Mouse (Mus musculus) heart, embryonic 16.5 days (tissue): ENCODE measurements at regions not wholly inside any gene's neighbourhood (a gene's known extent, or its start where the extent isn't known, plus 50 kb on each side); places are given as distances from the start of the nearest gene placed in this dataset.

Source experiments
- ATAC-seq: fragments of 200-750 bp; cut with Nextera tagmentation; replicated peaks from 2 replicates; pipeline ENCODE4 v1.8.0; 2017; ENCODE audit warnings: moderate number of reproducible peaks; ENCODE audit not compliant: insufficient read depth, low FRiP score; ENCODE audit errors: extremely low read depth
- H3K27ac ChIP-seq: fragments of 300-500 bp; sonication (generic); 2 replicates; pipeline ENCODE4 v1.5.1; 2014; ENCODE audit warnings: mild to moderate bottlenecking, low read length, control low read depth, moderate library complexity
- H3K27me3 ChIP-seq: fragments of 300-500 bp; sonication (generic); 2 replicates; pipeline ENCODE4 v1.6.1; 2014; ENCODE audit warnings: low read length, mixed read lengths; ENCODE audit not compliant: control insufficient read depth, insufficient read depth
- H3K36me3 ChIP-seq: fragments of 300-500 bp; sonication (generic); 2 replicates; pipeline ENCODE4 v1.6.1; 2014; ENCODE audit not compliant: control insufficient read depth, insufficient read depth
- H3K4me1 ChIP-seq: fragments of 300-500 bp; sonication (generic); 2 replicates; pipeline ENCODE4 v1.6.1; 2014; ENCODE audit warnings: low read length, mixed read lengths; ENCODE audit not compliant: control insufficient read depth, insufficient read depth
- H3K4me2 ChIP-seq: fragments of 300-500 bp; sonication (generic); 2 replicates; pipeline ENCODE4 v1.6.1; 2014; ENCODE audit warnings: low read depth, mild to moderate bottlenecking, control low read depth, low read length
- H3K4me3 ChIP-seq: fragments of 300-500 bp; sonication (generic); 2 replicates; pipeline ENCODE4 v1.5.1; 2014; ENCODE audit warnings: mild to moderate bottlenecking, control low read depth, low read length
- H3K9ac ChIP-seq: fragments of 300-500 bp; sonication (generic); 2 replicates; pipeline ENCODE4 v1.6.1; 2014; ENCODE audit warnings: low read length, control low read depth
- H3K9me3 ChIP-seq: fragments of 300-500 bp; sonication (generic); replicated peaks from 2 replicates; pipeline ENCODE4 v1.6.1; 2016; ENCODE audit warnings: low read length; ENCODE audit not compliant: control insufficient read depth
- WGBS: fragments of 180-500 bp; shearing (Covaris S2); extraction: QIAGEN DNeasy Blood & Tissue Kit; methylation state at CpG from one replicate; pipeline ENCODE4 v1.1.7; 2014; 5-methylcytosine and 5-hydroxymethylcytosine counted together

DNA sequence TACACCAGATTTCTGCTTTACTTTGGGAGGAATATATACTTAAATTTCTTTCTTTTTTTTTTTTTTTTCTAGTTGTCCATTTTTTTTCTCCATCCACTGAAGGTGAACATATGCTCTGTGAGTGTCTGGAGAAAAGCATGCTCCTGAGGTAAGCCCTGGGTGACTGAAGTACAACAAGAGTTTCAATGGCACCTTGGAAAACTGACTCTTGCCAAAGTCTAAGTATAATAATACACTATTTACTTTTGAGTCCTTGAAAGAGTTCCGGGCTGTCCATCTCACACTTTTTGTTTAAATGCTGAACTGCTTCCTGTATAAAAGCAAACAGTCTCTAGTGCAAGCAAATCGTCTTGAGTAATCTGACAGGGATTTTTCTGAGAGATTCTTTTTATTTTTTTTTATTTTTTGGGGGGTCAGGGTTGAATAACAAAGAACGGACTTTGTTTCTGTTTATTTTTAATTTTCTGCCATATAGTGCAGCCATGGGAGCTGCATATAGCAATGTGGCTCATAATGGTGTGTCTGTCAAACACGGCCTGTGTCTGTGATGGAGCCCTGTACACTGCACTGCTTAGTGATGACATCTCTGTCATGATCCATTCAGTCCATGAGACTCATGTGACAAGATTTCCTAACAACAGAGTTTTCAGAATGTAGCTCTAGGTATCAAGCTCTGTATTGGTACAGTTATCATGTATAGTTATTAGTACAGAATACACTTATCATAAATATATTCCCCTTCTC, 119.3 kb downstream of the Btg1 start:
- H3K27me3 ChIP-seq, result no peaks in the 10 kb centered on the region
- ATAC-seq, result peak; percentile 55; the same call in 1 of the 2 replicates
- WGBS, result 44% methylated on average over 4 of the region's 4 CpGs
- no peak overlapping the region for H3K27ac ChIP-seq
- no peaks in the 10 kb centered on the region for H3K36me3 ChIP-seq
- H3K4me1 ChIP-seq, result peaks cover 14% of the 10 kb centered on the region
- H3K4me2 ChIP-seq, result no peak overlapping the region
- H3K9me3 ChIP-seq, result no peaks in the 10 kb centered on the region
- no peak overlapping the region for H3K9ac ChIP-seq
- no peak overlapping the region for H3K4me3 ChIP-seq

DNA sequence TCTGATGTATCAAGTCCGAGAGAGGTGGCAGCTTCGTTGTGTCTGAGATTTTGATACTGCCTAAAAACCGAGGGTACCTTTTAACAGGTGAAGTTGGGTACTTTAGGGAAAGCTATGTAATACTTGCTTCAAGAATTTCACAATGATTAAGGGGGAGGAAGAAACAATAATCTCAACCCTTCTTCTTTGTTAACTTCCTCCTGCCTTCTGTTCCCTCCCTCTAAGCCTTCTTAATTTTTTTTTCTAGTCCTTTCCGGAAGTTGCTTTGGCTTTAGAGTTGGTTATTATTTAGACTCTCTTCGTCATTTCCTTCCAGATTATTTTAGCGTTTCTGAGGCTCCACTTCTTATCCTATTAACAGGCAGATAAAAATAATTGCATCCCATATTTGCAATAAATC, 121.2 kb downstream of the Btg1 start:
- Histone ChIP-seq H3K9ac (no peak overlapping the region), H3K27ac (no peak overlapping the region), H3K36me3 (no peaks in the 10 kb centered on the region), H3K4me1 (peaks cover 14% of the 10 kb centered on the region), H3K27me3 (no peaks in the 10 kb centered on the region), H3K4me2 (no peak overlapping the region), H3K9me3 (no peaks in the 10 kb centered on the region), H3K4me3 (no peak overlapping the region)
- ATAC-seq, result no peak
- 75% methylated on average over 6 of the region's 6 CpGs for WGBS

DNA sequence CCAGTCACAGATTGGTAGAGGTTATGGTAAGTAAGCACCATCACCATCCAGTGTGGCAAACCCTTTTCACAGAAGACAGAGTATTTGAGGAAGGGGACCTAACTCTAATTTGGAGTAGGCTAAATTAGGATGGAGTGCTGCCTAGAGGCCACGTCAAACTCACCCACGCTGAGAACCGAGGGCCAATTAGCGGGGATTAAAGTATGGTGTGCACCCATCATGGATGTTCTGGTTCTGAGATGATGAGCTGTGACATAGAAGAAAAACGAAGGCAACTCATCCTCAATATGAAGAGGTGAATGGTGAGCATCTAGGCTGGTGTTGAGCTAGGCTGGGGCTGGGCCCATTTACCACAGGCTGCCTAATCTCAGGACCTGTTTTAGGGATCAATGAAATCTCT, 121.8 kb downstream of the Btg1 start:
- Histone ChIP-seq H3K9me3 (no peaks in the 10 kb centered on the region), H3K4me1 (peaks cover 10% of the 10 kb centered on the region), H3K4me3 (no peak overlapping the region), H3K27me3 (no peaks in the 10 kb centered on the region), H3K27ac (no peak overlapping the region), H3K9ac (no peak overlapping the region), H3K4me2 (no peak overlapping the region), H3K36me3 (no peaks in the 10 kb centered on the region)
- ATAC-seq, result no peak
- WGBS, result 81% methylated on average over 5 of the region's 5 CpGs

DNA sequence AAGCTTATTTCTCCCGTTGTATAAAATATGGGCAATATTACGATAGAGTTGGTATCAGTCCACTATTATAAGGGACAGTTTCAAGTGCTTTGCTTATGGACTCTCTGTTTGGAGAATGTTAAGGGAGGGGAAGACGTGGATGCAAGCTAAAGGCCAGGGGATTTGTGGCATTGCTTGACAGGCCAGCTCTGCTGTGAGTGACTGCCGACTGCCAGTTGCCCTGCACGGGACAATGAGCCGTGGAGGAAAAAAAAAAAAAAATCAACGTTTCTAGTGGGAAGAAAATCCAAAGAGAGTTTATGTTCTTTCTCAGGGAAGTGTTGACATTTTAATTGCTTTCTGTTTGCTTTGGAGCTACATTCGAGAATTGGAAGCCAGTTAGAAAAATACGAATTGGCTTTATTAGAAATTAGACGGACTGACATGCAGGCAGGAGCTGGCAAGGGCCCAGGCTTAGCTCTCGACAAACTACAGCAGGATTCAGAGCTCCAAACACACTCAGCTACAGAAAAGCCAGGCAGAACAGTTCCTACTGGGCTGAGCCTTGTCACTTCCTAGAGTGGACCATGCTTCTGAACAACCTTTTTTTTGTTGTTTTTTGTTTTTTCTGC, 127.5 kb downstream of the Btg1 start:
- peaks cover 7% of the 10 kb centered on the region for H3K4me1 ChIP-seq

DNA sequence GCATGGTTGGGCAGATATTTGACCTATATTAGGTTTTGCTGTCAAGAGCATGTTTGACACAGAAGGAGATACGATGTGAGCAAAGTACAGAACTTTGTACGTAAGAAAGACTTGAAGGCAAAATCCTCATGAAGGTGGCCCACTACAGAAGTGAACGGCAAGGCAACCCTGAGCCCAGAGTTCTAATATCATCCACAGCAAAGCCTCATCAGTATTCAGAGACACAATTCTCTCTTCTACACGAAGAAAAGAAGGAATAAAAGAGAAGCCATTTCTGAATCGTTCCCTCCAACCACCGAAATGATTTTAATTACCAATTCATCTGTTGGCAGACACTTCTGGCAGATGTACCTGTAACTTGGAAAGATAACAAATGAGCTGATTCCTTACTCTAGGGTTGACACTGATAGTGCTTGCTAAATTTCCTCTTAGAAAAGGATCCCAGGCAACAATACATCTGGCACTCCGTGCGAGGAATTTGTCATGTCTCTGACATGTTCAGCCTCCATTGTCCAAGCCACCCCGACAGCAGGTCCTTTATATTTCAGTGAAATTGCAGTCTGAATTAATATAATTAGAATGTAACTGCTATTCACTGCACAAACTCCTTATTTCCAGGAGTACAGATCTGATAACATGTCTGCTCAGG, 130.3 kb downstream of the Btg1 start:
- Histone ChIP-seq H3K4me3 (no peak overlapping the region), H3K4me1 (peaks cover 18% of the 10 kb centered on the region), H3K27ac (no peak overlapping the region), H3K4me2 (no peak overlapping the region), H3K9me3 (no peaks in the 10 kb centered on the region), H3K9ac (no peak overlapping the region), H3K36me3 (no peaks in the 10 kb centered on the region), H3K27me3 (no peaks in the 10 kb centered on the region)
- WGBS, result 86% methylated on average over 9 of the region's 9 CpGs
- no peak for ATAC-seq

More for the DNA sequence above, 127.5 kb downstream of the Btg1 start:
- Histone ChIP-seq H3K4me2 (peak overlapping the region; percentile 38), H3K27ac (peak overlapping the region; percentile 72), H3K9me3 (no peaks in the 10 kb centered on the region), H3K36me3 (no peaks in the 10 kb centered on the region), H3K4me3 (peak overlapping the region; percentile 15; the same call in 1 of the 2 replicates), H3K9ac (peak overlapping the region; percentile 35), H3K27me3 (no peaks in the 10 kb centered on the region)
- WGBS, result 28% methylated on average over 11 of the region's 11 CpGs
- ATAC-seq, result peak; percentile 70

DNA sequence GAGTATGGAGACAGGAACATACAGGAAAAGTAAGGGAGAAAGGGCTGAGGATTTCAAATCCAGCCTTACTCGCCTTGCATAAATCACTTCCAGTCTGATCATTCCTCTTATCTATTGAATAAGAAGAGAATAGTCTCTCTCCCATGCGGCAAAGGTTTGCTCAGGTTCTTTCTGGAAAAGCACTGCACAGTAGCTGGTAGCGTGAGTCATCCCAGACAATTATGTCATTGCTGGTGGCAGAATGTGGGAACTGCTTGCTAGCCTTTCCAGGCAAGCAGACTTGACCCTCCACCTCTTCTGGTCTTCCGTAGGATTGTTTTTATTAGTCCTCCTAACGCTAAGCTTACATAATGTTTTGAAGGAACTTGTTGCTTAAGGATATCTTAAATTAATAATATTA, 134.1 kb downstream of the Btg1 start:
- ATAC-seq, result no peak
- Histone ChIP-seq H3K4me3 (no peak overlapping the region), H3K4me1 (peaks cover 31% of the 10 kb centered on the region), H3K27me3 (no peaks in the 10 kb centered on the region), H3K4me2 (peak overlapping the region; percentile 59; the same call in 1 of the 2 replicates), H3K36me3 (no peaks in the 10 kb centered on the region), H3K9ac (no peak overlapping the region), H3K9me3 (no peaks in the 10 kb centered on the region), H3K27ac (peak overlapping the region; percentile 84)
- 29% methylated on average over 5 of the region's 5 CpGs for WGBS

DNA sequence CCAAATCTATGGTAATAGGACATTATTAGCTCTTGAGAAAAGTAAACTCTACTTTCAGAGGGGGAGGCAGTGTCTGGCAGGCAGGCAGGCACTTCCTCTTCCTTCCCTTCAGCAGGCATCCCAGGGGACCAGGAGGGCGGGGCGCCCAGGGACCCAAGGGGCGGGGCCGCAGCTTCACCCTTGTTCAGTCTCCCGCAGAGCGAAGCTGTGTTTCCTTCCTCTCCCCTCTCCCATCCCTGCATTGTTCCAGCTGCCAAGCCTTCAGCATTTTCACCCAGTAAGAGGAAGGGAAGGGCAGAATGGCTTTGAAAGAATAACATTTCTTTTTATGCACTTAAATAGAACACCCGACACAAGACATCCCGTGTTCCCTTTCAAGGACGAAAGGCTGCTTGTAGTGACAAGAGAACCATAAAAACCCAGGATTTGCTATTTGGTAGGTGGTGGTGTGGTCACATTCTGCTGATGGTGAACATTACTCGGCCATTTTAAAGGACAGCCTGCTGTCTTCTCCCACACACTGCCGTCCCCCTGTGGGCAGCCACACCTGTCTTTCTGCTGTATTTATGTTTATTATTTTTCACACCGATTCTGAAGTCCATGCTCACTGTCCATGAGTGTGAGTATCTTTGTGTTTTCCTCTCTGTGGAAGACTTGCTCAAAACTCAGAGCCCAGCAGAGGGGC, 134.9 kb downstream of the Btg1 start:
- Histone ChIP-seq H3K27ac (peak overlapping the region; percentile 84), H3K4me3 (peak overlapping the region; percentile 35), H3K36me3 (no peaks in the 10 kb centered on the region), H3K27me3 (no peaks in the 10 kb centered on the region), H3K4me1 (peaks cover 39% of the 10 kb centered on the region), H3K4me2 (peak overlapping the region; percentile 59), H3K9ac (peak overlapping the region; percentile 58), H3K9me3 (no peaks in the 10 kb centered on the region)
- ATAC-seq, result peak; percentile 92
- WGBS, result 16% methylated on average over 12 of the region's 12 CpGs

DNA sequence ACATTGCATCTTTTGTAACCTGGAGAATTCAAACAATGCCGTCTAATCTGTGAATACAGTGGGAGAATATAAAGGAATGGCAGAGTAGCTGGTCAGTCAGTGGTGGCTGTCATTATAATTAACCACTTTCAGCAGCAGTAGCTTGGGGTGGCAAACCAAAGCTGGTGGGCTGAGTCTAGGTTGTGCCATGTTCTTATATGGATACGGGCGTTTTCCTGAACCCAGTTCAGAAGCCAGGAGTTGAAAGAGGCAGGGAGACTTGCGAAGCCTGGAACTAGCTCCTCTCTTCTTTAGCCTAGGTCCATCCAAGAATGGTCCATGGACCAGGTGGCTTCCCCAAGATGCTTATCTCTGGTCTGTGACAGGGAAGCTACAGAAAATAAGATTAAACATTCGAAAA, 135.7 kb downstream of the Btg1 start:
- Histone ChIP-seq H3K36me3 (no peaks in the 10 kb centered on the region), H3K4me3 (no peak overlapping the region), H3K27me3 (no peaks in the 10 kb centered on the region), H3K27ac (peak overlapping the region; percentile 59), H3K9me3 (no peaks in the 10 kb centered on the region), H3K4me1 (peaks cover 41% of the 10 kb centered on the region), H3K9ac (no peak overlapping the region), H3K4me2 (no peak overlapping the region)
- ATAC-seq, result no peak
- 83% methylated on average over 5 of the region's 5 CpGs for WGBS
